Mouse (Mus musculus) liver, postnatal 0 days (tissue): ENCODE data around the gene Kcnc1.

Experiments
- CTCF ChIP-seq: sonication (generic); IDR thresholded peaks from 2 replicates; pipeline ENCODE4 v1.5.1; 2016; ENCODE audit warnings: antibody characterized with exemption, low read depth
- EP300 ChIP-seq: IDR thresholded peaks from 2 replicates; pipeline ENCODE4 v1.6.1; 2016; ENCODE audit warnings: antibody characterized with exemption, low read depth, mild to moderate bottlenecking

- TF ChIP-seq CTCF (no peak), EP300 (no peak)
Measured at GRCm38 (mm10) chr7:46423951-46424350, 27.7 kb downstream of the Kcnc1 start.
